8 mouse cellular contexts compared by ENCODE assay signal in the genomic region with DNA sequence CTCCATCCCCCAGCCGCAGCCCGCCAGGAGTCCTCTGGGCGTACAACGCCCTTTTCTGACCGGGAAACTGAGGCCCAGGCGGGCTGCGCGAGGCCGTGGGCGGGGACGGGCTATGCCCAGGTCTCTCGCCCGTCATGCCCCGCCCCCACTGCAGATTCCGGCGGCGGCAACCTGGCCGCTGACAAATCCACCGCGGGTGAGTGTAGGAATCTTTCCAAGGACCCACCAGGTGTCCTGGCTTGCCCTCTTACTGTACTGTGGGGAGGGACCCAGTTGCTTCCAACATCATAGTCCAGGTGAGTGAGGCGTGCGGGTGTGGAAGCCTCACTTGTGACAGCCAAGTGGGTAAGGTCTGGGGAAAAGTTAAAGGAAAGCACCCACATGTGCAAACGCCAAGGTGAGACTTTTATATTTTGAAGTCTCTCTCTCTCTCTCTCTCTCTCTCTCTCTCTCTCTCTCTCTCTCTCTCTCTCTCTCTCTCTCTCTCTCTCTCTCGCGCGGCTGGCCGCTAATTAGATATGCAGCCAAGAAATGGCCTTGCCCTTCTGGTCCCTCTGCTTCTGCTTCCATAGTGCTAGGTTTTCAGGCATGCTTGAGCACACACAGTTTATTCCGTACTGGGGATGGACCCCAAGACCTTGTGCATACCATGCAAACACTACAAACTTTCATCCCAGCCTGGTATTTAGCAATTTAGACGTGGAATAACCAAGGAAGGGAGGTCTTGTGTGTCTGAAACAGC. TPM values are rescaled to one million over a fixed set of nuclear protein-coding genes. Genes with fewer than 3 reads are reported as not detected.
DNase-seq lines count a peak whose midpoint lies in the region; ATAC-seq and TF ChIP-seq lines count a peak whose summit lies in the region.

No protein-coding gene starts in this region.

- peak; percentile 48 for ATAC-seq in embryonic facial prominence, embryonic 12.5 days (ENCODE audit: insufficient number of reproducible peaks, insufficient read depth, low FRiP score, low TSS enrichment)
- peak; percentile 44 for ATAC-seq in heart, embryonic 15.5 days (replicated peaks; ENCODE audit: insufficient number of reproducible peaks, insufficient read depth, low FRiP score, low read depth)
- peak; percentile 66 for ATAC-seq in lung, postnatal 0 days

- TF ChIP-seq CTCF in E14TG2a.4 (conservative IDR thresholded peaks at IDR 0.05; ENCODE audit: low read length), result no peak
- TF ChIP-seq CTCF in lung, postnatal 0 days (IDR thresholded peaks at IDR 0.05), result no peak

- H3K36me3 ChIP-seq in E14TG2a.4 (ENCODE audit: insufficient read depth, low read length), result peaks cover 20% of the 10 kb centered on the region
- H3K36me3 ChIP-seq in embryonic facial prominence, embryonic 12.5 days, result peaks cover 25% of the 10 kb centered on the region
- H3K36me3 ChIP-seq in heart, embryonic 15.5 days, result peaks cover 27% of the 10 kb centered on the region
- peaks cover 23% of the 10 kb centered on the region for H3K36me3 ChIP-seq in lung, postnatal 0 days (ENCODE audit: insufficient read depth, low read length)

- H3K27me3 ChIP-seq in E14TG2a.4 (ENCODE audit: insufficient read depth, low read length), result 0 out of 2 replicates have a peak, but pooled peaks cover 5% of the 10 kb centered on the region
- H3K27me3 ChIP-seq in embryonic facial prominence, embryonic 12.5 days, result no peaks in the 10 kb centered on the region
- H3K27me3 ChIP-seq in heart, embryonic 15.5 days, result no peaks in the 10 kb centered on the region
- H3K27me3 ChIP-seq in lung, postnatal 0 days (replicated peaks; ENCODE audit: insufficient read depth, low read length), result no peaks in the 10 kb centered on the region

- peak overlapping the region; percentile 95 for H3K9ac ChIP-seq in embryonic facial prominence, embryonic 12.5 days
- peak overlapping the region; percentile 89 for H3K9ac ChIP-seq in heart, embryonic 15.5 days
- H3K9ac ChIP-seq in lung, postnatal 0 days (replicated peaks; ENCODE audit: low read depth), result peak overlapping the region; percentile 75

- H3K4me2 ChIP-seq in embryonic facial prominence, embryonic 12.5 days (replicated peaks), result peak overlapping the region; percentile 86
- H3K4me2 ChIP-seq in heart, embryonic 15.5 days, result peak overlapping the region; percentile 93
- peak overlapping the region; percentile 98 for H3K4me2 ChIP-seq in lung, postnatal 0 days (replicated peaks; ENCODE audit: low read depth, low read length)

- H3K9me3 ChIP-seq in E14TG2a.4 (ENCODE audit: low read length), result no peaks in the 10 kb centered on the region
- H3K9me3 ChIP-seq in embryonic facial prominence, embryonic 12.5 days, result no peaks in the 10 kb centered on the region
- H3K9me3 ChIP-seq in heart, embryonic 15.5 days (replicated peaks), result no peaks in the 10 kb centered on the region
- H3K9me3 ChIP-seq in lung, postnatal 0 days (ENCODE audit: low read length), result no peaks in the 10 kb centered on the region

- peak; percentile 79 for DNase-seq in adrenal gland, postnatal 10 days
- peak; percentile 81 for DNase-seq in kidney, postnatal 10 days
- peak; percentile 56 for DNase-seq in lung, postnatal 0 days (ENCODE audit: low spot score)
- peak; percentile 67 to 68 for DNase-seq in right cerebral cortex, postnatal 10 days (ENCODE audit: low spot score in 2 of 2)
- DNase-seq in urinary bladder, postnatal 36 days (ENCODE audit: low spot score in 2 of 2), result peak; percentile 50 to 57

- peak overlapping the region; percentile 91 for H3K27ac ChIP-seq in embryonic facial prominence, embryonic 12.5 days
- H3K27ac ChIP-seq in heart, embryonic 15.5 days, result peak overlapping the region; percentile 85
- H3K27ac ChIP-seq in lung, postnatal 0 days (ENCODE audit: low read length), result peak overlapping the region; percentile 75

- peak overlapping the region; percentile 92 for H3K4me3 ChIP-seq in E14TG2a.4 (replicated peaks; ENCODE audit: low read length)
- H3K4me3 ChIP-seq in embryonic facial prominence, embryonic 12.5 days, result peak overlapping the region; percentile 90
- H3K4me3 ChIP-seq in heart, embryonic 15.5 days, result peak overlapping the region; percentile 80
- peak overlapping the region; percentile 82 for H3K4me3 ChIP-seq in lung, postnatal 0 days (ENCODE audit: low read depth, low read length)

- under 1% methylated on average over 25 of the region's 29 CpGs for WGBS in embryonic facial prominence, embryonic 12.5 days
- under 1% methylated on average over 29 of the region's 29 CpGs for WGBS in heart, embryonic 15.5 days
- under 1% methylated on average over 29 of the region's 29 CpGs for WGBS in lung, postnatal 0 days

- TF ChIP-seq EP300 in lung, postnatal 0 days (IDR thresholded peaks at IDR 0.05), result no peak

- peaks cover 46% of the 10 kb centered on the region for H3K4me1 ChIP-seq in E14TG2a.4 (replicated peaks; ENCODE audit: low read depth, low read length)
- H3K4me1 ChIP-seq in embryonic facial prominence, embryonic 12.5 days, result peaks cover 10% of the 10 kb centered on the region
- H3K4me1 ChIP-seq in heart, embryonic 15.5 days (replicated peaks), result peaks cover 17% of the 10 kb centered on the region
- H3K4me1 ChIP-seq in lung, postnatal 0 days (ENCODE audit: insufficient read depth, low read depth, low read length), result peaks cover 8% of the 10 kb centered on the region; the same call in 1 of the 2 replicates

RNA-seq across cellular contexts. Expression of a gene that starts 0.6 kb away (rescaled TPM):
- total RNA-seq in adrenal gland, postnatal 10 days (2021), result 10 to 100 TPM in 1 of 2 experiments, 1 to 10 TPM in 1; 7.3 to 10.6 TPM
- polyA plus RNA-seq in embryonic facial prominence, embryonic 12.5 days (2016; fragmentation: Nextera tagmentation; extraction: Ambion mirVana), result 13.9 and 14.4 TPM in 2 replicates
- 5.2 and 7.5 TPM in 2 replicates for polyA plus RNA-seq in heart, embryonic 15.5 days (2015; fragmentation: Nextera tagmentation; extraction: Ambion mirVana)
- polyA plus RNA-seq in lung, postnatal 0 days (2015; fragmentation: Nextera tagmentation; extraction: Ambion mirVana), result 5.5 and 5.7 TPM in 2 replicates

RNA-seq across cellular contexts. Expression of a gene that starts 11.4 kb away (rescaled TPM):
- 1 to 10 TPM; 5.4 to 5.9 TPM for total RNA-seq in adrenal gland, postnatal 10 days (2021)
- polyA plus RNA-seq in embryonic facial prominence, embryonic 12.5 days (2016; fragmentation: Nextera tagmentation; extraction: Ambion mirVana), result 12.0 and 13.0 TPM in 2 replicates
- 5.0 and 6.4 TPM in 2 replicates for polyA plus RNA-seq in heart, embryonic 15.5 days (2015; fragmentation: Nextera tagmentation; extraction: Ambion mirVana)
- polyA plus RNA-seq in lung, postnatal 0 days (2015; fragmentation: Nextera tagmentation; extraction: Ambion mirVana), result 3.9 and 4.0 TPM in 2 replicates

RNA-seq across cellular contexts. Expression of a gene that starts 31.7 kb away (rescaled TPM):
- total RNA-seq in adrenal gland, postnatal 10 days (2021), result 10 to 100 TPM; 24.2 to 50.8 TPM
- polyA plus RNA-seq in embryonic facial prominence, embryonic 12.5 days (2016; fragmentation: Nextera tagmentation; extraction: Ambion mirVana), result 0.09 TPM in 1 of 2 replicates, not detected in the other
- 0.14 TPM in 1 of 2 replicates, not detected in the other for polyA plus RNA-seq in heart, embryonic 15.5 days (2015; fragmentation: Nextera tagmentation; extraction: Ambion mirVana)
- not detected in 2 replicates for polyA plus RNA-seq in lung, postnatal 0 days (2015; fragmentation: Nextera tagmentation; extraction: Ambion mirVana)

RNA-seq across cellular contexts. Expression of a gene that starts 32.6 kb away (rescaled TPM):
- 100 to 1,000 TPM; 218 to 247 TPM for total RNA-seq in adrenal gland, postnatal 10 days (2021)
- 480 and 495 TPM in 2 replicates for polyA plus RNA-seq in embryonic facial prominence, embryonic 12.5 days (2016; fragmentation: Nextera tagmentation; extraction: Ambion mirVana)
- polyA plus RNA-seq in heart, embryonic 15.5 days (2015; fragmentation: Nextera tagmentation; extraction: Ambion mirVana), result 116 and 173 TPM in 2 replicates
- 85.6 and 87.2 TPM in 2 replicates for polyA plus RNA-seq in lung, postnatal 0 days (2015; fragmentation: Nextera tagmentation; extraction: Ambion mirVana)

RNA-seq across cellular contexts. Expression of a gene that starts 39.1 kb away (rescaled TPM):
- total RNA-seq in adrenal gland, postnatal 10 days (2021), result under 1 TPM; 0.36 to 0.54 TPM
- polyA plus RNA-seq in embryonic facial prominence, embryonic 12.5 days (2016; fragmentation: Nextera tagmentation; extraction: Ambion mirVana), result 0.95 and 1.0 TPM in 2 replicates
- polyA plus RNA-seq in heart, embryonic 15.5 days (2015; fragmentation: Nextera tagmentation; extraction: Ambion mirVana), result 0.47 and 0.49 TPM in 2 replicates
- 1.3 and 1.4 TPM in 2 replicates for polyA plus RNA-seq in lung, postnatal 0 days (2015; fragmentation: Nextera tagmentation; extraction: Ambion mirVana)

Comparison
In these comparisons a context has a peak if more than half of its experiments do, and no peak if none do; other contexts are left out.
1. Peak in every context shown above with its lines: DNase-seq, ATAC-seq, H3K4me3 ChIP-seq and H3K27ac ChIP-seq.